Mouse (Mus musculus) frontal cortex, postnatal 14 days (tissue): ENCODE results near the gene 1700057G04Rik.
"Not testable (repeated sequence)": the region's sequence is repeated elsewhere in the genome, so short reads cannot be mapped to it uniquely, and the experiment has no call there.

Source experiments
- DNase-seq, 2 experiments: peaks; one replicate each; pipeline ENCODE4 v3.0.0; 2022; ENCODE audit warnings: low spot score in 2 of 2

Gene 1700057G04Rik

GRCm38 (mm10) chr9:92305075-92305474 lies 4.1 kb upstream of the 1700057G04Rik start:
- no peak for DNase-seq

DNA sequence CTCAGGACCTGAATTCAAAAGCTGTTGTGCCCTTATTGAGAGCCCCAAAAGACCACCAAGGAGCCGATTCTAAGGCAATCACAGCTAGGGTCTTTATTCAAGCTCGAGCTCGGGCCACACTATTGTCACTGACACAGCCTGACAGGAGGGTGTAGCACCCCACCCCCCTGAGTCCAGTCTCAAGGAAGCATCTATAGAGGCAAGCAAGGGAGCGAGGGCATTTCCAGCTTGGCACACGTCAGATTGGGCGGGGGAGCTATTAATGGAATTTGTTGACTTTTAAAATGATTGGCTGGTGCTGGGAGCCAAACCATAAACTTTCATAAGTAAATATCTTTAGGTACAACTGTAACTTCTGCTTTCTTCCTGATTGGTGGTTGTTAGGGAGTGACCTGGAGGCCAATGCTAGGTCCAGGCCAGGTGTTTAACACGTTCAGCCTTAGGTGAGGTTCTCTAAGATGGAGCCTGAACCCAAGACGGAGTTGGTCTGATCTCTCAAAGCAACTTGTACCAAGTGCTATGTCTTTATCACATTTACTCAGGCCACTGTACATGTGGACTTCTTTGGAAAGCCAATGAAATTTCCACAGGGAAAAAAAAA lies 3.5 kb upstream of the 1700057G04Rik start:
- no peak for DNase-seq

- no peak for DNase-seq
Observed at GRCm38 (mm10) chr9:92316791-92317190, 7.6 kb downstream of the 1700057G04Rik start.

DNA sequence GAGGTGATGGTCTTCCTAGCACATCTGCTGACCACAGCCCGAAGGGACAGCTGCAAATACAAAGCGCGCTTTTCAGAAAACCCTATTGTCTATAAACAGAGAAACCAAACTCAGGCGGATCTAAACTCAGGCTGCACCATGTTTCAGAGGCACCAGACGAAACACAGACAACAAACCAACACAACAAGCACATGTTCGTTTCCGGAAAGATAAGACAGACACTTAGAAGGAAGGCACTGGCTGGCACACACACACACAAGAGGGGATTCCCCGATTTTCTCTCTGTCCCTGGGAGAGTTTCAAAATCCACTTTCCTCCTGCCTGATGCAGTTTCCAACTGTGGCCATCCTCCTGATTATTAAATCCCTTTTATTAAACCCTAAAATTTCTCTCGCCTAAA lies 16.8 kb downstream of the 1700057G04Rik start:
- DNase-seq = not testable (repeated sequence)

DNA sequence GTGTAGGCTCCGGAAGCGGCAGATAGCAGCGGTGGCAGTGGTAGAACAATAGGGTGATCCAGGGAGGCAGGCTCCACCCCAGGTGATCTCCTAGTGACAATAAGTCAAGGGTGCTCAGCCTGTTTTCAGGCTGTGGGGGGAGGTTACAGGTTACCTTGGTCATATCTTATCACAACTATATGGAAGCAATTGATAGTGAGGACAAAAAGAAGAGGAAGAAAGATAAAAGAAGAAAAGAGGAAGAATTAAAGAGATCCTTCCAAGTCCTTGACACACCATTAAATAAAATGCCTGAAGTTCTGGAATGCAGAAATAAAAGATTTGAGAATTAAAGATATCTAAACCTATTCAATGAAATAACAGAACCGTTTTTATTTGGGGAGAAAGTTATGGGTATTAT lies 17.6 kb downstream of the 1700057G04Rik start:
- no peak for DNase-seq

DNA sequence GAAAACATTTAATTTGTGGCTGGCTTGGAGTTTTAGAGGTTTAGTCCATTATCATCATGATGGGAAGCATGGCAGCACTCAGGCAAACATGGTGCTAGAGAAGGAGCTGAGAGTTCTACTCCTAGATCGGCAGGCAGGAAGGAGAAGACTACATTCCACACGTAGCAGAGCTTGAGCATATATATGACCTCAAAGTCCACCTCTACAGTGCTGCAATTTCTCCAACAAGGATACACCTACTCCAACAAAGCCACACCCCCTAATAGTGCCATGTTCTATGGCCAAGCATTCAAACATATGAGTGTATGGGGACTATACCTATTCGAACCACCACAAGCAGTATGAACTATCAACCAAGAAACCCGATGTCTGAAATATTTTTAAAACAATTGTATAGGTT lies 22.2 kb downstream of the 1700057G04Rik start:
- DNase-seq = no peak

DNA sequence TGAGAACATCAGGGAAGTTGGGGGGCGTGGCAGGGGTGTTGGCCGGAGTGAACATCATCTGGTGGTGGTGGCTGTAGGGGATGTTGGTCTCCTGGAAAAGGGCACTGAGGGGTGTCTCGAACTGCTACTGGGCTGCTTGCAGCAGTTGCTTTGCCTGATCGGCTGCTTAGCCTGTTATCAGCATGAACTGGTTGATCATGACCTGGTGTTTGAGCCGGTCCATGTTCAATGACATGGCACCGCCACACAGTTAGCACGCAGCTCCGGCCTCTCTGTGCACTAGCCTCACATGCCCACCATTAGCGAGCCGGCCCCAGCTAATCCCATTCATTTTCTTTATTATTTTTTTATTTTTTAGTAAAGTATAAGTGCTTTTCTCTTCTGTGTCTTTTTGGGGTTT lies 25.7 kb downstream of the 1700057G04Rik start:
- DNase-seq = no peak

- DNase-seq = no peak
Observed at GRCm38 (mm10) chr9:92335277-92335818, 26.2 kb downstream of the 1700057G04Rik start.

DNA sequence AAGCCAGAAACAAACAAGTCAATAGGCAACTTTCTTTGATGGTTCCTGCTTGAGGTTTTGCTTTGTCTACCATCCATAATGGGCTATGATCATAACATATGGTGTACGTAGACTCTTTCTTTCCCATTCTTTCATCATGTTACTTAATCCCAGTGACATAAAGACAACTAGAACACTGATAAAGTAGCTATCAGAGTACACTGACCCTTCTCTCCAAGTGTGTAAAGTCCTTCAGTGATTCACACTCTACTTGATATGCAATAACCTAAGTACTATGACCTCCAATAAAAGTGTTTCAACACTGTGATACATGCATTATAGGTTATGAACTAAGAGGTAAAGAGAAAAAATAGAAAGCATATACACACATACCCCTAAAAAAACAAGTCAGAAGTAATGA lies 27.9 kb downstream of the 1700057G04Rik start:
- DNase-seq = no peak

- no peak for DNase-seq
Observed at GRCm38 (mm10) chr9:92337661-92338060, 28.5 kb downstream of the 1700057G04Rik start.

GRCm38 (mm10) chr9:92338954-92339353 lies 29.8 kb downstream of the 1700057G04Rik start:
- no peak for DNase-seq

GRCm38 (mm10) chr9:92351924-92352323 lies 42.7 kb downstream of the 1700057G04Rik start:
- no peak for DNase-seq

- DNase-seq = no peak
Observed at GRCm38 (mm10) chr9:92353306-92353705, 44.1 kb downstream of the 1700057G04Rik start.

- DNase-seq = no peak
Observed at GRCm38 (mm10) chr9:92360691-92361310, 51.6 kb downstream of the 1700057G04Rik start.

- DNase-seq = no peak
Observed at GRCm38 (mm10) chr9:92363478-92363877, 54.3 kb downstream of the 1700057G04Rik start.

GRCm38 (mm10) chr9:92368920-92369319 lies 59.7 kb downstream of the 1700057G04Rik start:
- DNase-seq = no peak

GRCm38 (mm10) chr9:92373896-92374295 lies 64.7 kb downstream of the 1700057G04Rik start:
- DNase-seq = no peak

DNA sequence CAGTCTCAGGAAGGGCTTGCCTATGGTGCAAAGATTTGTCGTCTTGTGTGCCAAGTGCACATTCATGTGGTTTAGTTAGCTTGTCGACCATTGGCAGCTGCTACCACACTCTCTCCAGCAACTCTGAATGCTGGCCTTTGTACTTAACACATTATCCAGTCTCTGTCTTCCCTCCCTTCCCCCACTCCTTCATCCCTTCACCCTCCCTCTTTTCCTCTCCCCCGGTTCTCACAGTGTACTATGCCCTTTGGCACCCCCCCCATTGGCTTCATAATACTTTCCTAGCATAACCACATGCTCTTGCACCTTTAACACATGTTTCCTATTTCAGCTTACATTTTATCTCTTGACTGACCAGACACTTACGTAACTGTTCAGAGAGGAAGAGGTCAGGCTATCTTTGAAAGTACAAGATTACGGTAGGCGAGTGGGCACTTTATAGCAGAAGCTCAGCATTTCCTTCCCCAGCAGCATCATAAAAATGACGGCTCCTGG lies 65.6 kb downstream of the 1700057G04Rik start:
- no peak for DNase-seq

DNA sequence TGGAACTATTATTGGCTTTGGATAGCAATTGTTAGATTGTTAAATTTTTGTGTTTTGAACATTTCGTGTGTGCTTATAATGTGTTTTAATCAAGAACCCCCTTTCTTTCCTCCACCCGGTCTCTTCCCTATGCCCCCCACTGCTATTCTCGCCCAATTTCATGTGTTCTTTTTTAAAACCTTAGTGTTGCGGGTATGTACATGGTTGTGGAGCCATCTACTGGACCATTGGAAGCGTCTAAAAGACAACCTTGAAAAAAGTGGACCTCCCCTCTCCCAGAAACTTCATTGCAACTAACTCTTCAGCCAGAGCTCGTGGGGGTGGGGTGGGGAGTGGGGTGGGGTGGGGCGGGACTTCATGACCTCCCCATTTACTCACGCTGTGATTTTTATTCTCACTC lies 66.2 kb downstream of the 1700057G04Rik start:
- no peak for DNase-seq

- no peak for DNase-seq
Observed at GRCm38 (mm10) chr9:92377967-92378366, 68.8 kb downstream of the 1700057G04Rik start.

GRCm38 (mm10) chr9:92379240-92379639 lies 70.1 kb downstream of the 1700057G04Rik start:
- no peak for DNase-seq

- no peak for DNase-seq
Observed at GRCm38 (mm10) chr9:92383415-92383814, 74.2 kb downstream of the 1700057G04Rik start.

GRCm38 (mm10) chr9:92384401-92384800 lies 75.2 kb downstream of the 1700057G04Rik start:
- DNase-seq = no peak
